Mouse (Mus musculus) stomach, postnatal 0 days (tissue): ENCODE data around the gene Olfr98. TPM values are rescaled to one million over a fixed set of nuclear protein-coding genes. Genes with fewer than 3 reads are reported as not detected.

Source experiments
- ATAC-seq: fragments of 200-750 bp; cut with Nextera tagmentation; 2 replicates; pipeline ENCODE4 v1.8.0; 2017; ENCODE audit not compliant: low FRiP score, low TSS enrichment
- DNase-seq: peaks from one replicate; pipeline ENCODE4 v3.0.0-alpha.2; 2016; ENCODE audit warnings: low spot score
- H3K27ac ChIP-seq: fragments of 300-500 bp; sonication (generic); replicated peaks from 2 replicates; pipeline ENCODE4 v1.5.1; 2014; ENCODE audit warnings: mild to moderate bottlenecking, control low read depth
- H3K27me3 ChIP-seq: fragments of 300-500 bp; sonication (generic); 2 replicates; pipeline ENCODE4 v1.6.1; 2014; ENCODE audit warnings: low read length; ENCODE audit not compliant: control insufficient read depth, insufficient read depth
- H3K36me3 ChIP-seq: fragments of 300-500 bp; sonication (generic); 2 replicates; pipeline ENCODE4 v1.6.1; 2014; ENCODE audit warnings: low read length, mixed read lengths; ENCODE audit not compliant: control insufficient read depth, insufficient read depth
- H3K4me1 ChIP-seq: fragments of 300-500 bp; sonication (generic); replicated peaks from 2 replicates; pipeline ENCODE4 v1.6.1; 2014; ENCODE audit warnings: antibody characterized with exemption; ENCODE audit not compliant: control insufficient read depth, insufficient read depth
- H3K4me2 ChIP-seq: fragments of 300-500 bp; sonication (generic); replicated peaks from 2 replicates; pipeline ENCODE4 v1.6.1; 2014; ENCODE audit warnings: low read depth, mild to moderate bottlenecking, control low read depth, moderate library complexity
- H3K4me3 ChIP-seq: fragments of 300-500 bp; sonication (generic); 2 replicates; pipeline ENCODE4 v1.5.1; 2014; ENCODE audit warnings: low read depth, low read length, control low read depth
- H3K9ac ChIP-seq: fragments of 300-500 bp; sonication (generic); 2 replicates; pipeline ENCODE4 v1.6.1; 2014; ENCODE audit warnings: mild to moderate bottlenecking, low read length, control low read depth, mixed read lengths
- H3K9me3 ChIP-seq: fragments of 300-500 bp; sonication (generic); 2 replicates; pipeline ENCODE4 v1.6.1; 2016; ENCODE audit warnings: low read length; ENCODE audit not compliant: control insufficient read depth
- CTCF ChIP-seq: IDR thresholded peaks from 2 replicates; pipeline ENCODE4 v1.5.1; 2016; ENCODE audit warnings: antibody characterized with exemption, low read depth, mild to moderate bottlenecking, moderate library complexity
- EP300 ChIP-seq: optimal IDR thresholded peaks from 2 replicates; pipeline ENCODE3; 2016; ENCODE audit warnings: antibody characterized with exemption
- WGBS: fragments of 180-500 bp; shearing (Covaris S2); extraction: QIAGEN DNeasy Blood & Tissue Kit; methylation state at CpG from one replicate; pipeline ENCODE4 v1.1.7; 2014; 5-methylcytosine and 5-hydroxymethylcytosine counted together
- polyA plus RNA-seq: library from polyadenylated mRNA; unstranded; fragments of >200 nt; fragmentation: Nextera tagmentation; extraction: Ambion mirVana; gene quantifications from 2 replicates; pipeline ENCODE4 v1.2.1, GENCODE M21; 2015

Olfr98 gene
- polyA plus RNA-seq, 1 experiment from 2014 or later, result not detected

- Histone ChIP-seq H3K4me1 (no peaks in the 10 kb centered on the region), H3K36me3 (no peaks in the 10 kb centered on the region), H3K9me3 (no peaks in the 10 kb centered on the region), H3K9ac (no peak overlapping the region), H3K27ac (no peak overlapping the region), H3K27me3 (no peaks in the 10 kb centered on the region), H3K4me2 (no peak overlapping the region), H3K4me3 (no peak overlapping the region)
- TF ChIP-seq CTCF (no peak), EP300 (no peak)
- no peak for DNase-seq
- ATAC-seq, result no peak
These were observed 13.0 kb upstream of the Olfr98 start for GRCm38 (mm10) chr17:37276573-37276972.

- H3K9me3 ChIP-seq, result no peaks in the 10 kb centered on the region
- no peak overlapping the region for H3K4me3 ChIP-seq
- WGBS, result 78% methylated on average over 2 of the region's 2 CpGs
- H3K27me3 ChIP-seq, result no peaks in the 10 kb centered on the region
- TF ChIP-seq CTCF (no peak), EP300 (no peak)
- H3K4me1 ChIP-seq, result no peaks in the 10 kb centered on the region
- no peak overlapping the region for H3K27ac ChIP-seq
- no peaks in the 10 kb centered on the region for H3K36me3 ChIP-seq
- H3K4me2 ChIP-seq, result no peak overlapping the region
- no peak for ATAC-seq
- no peak overlapping the region for H3K9ac ChIP-seq
- DNase-seq, result no peak
These were observed 12.2 kb upstream of the Olfr98 start for GRCm38 (mm10) chr17:37275626-37276248.

- Histone ChIP-seq H3K4me2 (peak overlapping the region; percentile 97), H3K4me1 (no peaks in the 10 kb centered on the region), H3K9me3 (no peaks in the 10 kb centered on the region), H3K36me3 (no peaks in the 10 kb centered on the region), H3K27me3 (no peaks in the 10 kb centered on the region), H3K9ac (peak overlapping the region; percentile 56), H3K4me3 (peak overlapping the region; percentile 63), H3K27ac (no peak overlapping the region)
- 64% methylated on average over 8 of the region's 8 CpGs for WGBS
- TF ChIP-seq CTCF (no peak), EP300 (no peak)
- ATAC-seq, result peak; percentile 75
- peak; percentile 48 for DNase-seq
These were observed 7.1 kb upstream of the Olfr98 start for GRCm38 (mm10) chr17:37270702-37271092.

- DNase-seq (peak; percentile 87), ATAC-seq (peak; percentile 92)
- Histone ChIP-seq H3K4me2 (peak within 1 kb of the TSS; percentile 97), H3K9me3 (no peaks in the 10 kb centered on the region), H3K9ac (peak within 1 kb of the TSS; percentile 56), H3K27ac (no peak within 1 kb of the TSS), H3K36me3 (no peaks in the 10 kb centered on the region), H3K4me1 (no peaks in the 10 kb centered on the region), H3K27me3 (no peaks in the 10 kb centered on the region), H3K4me3 (peak within 1 kb of the TSS; percentile 63)
- WGBS, result 2% methylated on average over 26 of the region's 26 CpGs
- TF ChIP-seq CTCF (no peak), EP300 (no peak)
These were observed 6.6 kb upstream of the Olfr98 start, which contains the start of gene H2-M3 for GRCm38 (mm10) chr17:37270058-37270701. H2-M3 (plus strand) TSS chr17:37270220.

- peak; percentile 69 for DNase-seq
- no peaks in the 10 kb centered on the region for H3K36me3 ChIP-seq
- no peak overlapping the region for H3K4me2 ChIP-seq
- TF ChIP-seq CTCF (peak; percentile 77), EP300 (no peak)
- ATAC-seq, result no peak
- H3K27ac ChIP-seq, result no peak overlapping the region
- H3K9ac ChIP-seq, result no peak overlapping the region
- H3K9me3 ChIP-seq, result no peaks in the 10 kb centered on the region
- no peaks in the 10 kb centered on the region for H3K4me1 ChIP-seq
- WGBS, result 0% methylated on average over 1 of the region's 1 CpGs
- H3K4me3 ChIP-seq, result no peak overlapping the region
- H3K27me3 ChIP-seq, result no peaks in the 10 kb centered on the region
These were observed 13.0 kb downstream of the Olfr98 start for GRCm38 (mm10) chr17:37250544-37250943.

GRCm38 (mm10) chr17:37249460-37249859 lies 14.1 kb downstream of the Olfr98 start:
- TF ChIP-seq CTCF, result no peak
- TF ChIP-seq EP300, result no peak
- DNase-seq (no peak), ATAC-seq (no peak)
- Histone ChIP-seq H3K27ac (no peak overlapping the region), H3K4me1 (no peaks in the 10 kb centered on the region), H3K27me3 (no peaks in the 10 kb centered on the region), H3K4me3 (no peak overlapping the region), H3K36me3 (no peaks in the 10 kb centered on the region), H3K9me3 (no peaks in the 10 kb centered on the region), H3K9ac (no peak overlapping the region), H3K4me2 (no peak overlapping the region)
